Mouse (Mus musculus): ENCODE data around the gene Snx22. TPM values are rescaled to one million over a fixed set of nuclear protein-coding genes. Genes with fewer than 3 reads are reported as not detected.
A peak's percentile ranks its signal among the peaks of the same experiment; 100 is the strongest.

The Snx22 gene
- polyA plus RNA-seq, 1 experiment from 2014 or later, result 4.0 TPM

GRCm38 (mm10) chr9:66090593-66091244 lies 21.2 kb upstream of the Snx22 start:
- no peak overlapping the region for H3K4me3 ChIP-seq (replicated peaks)
- no peak overlapping the region for H3K27ac ChIP-seq
- H3K4me1 ChIP-seq (replicated peaks), result no peaks in the 10 kb centered on the region
- no peaks in the 10 kb centered on the region for H3K9me3 ChIP-seq
- no peaks in the 10 kb centered on the region for H3K27me3 ChIP-seq
- no peak overlapping the region for H3K9ac ChIP-seq (replicated peaks)
- ATAC-seq, result no peak
- no peak overlapping the region for H3K4me2 ChIP-seq (replicated peaks)
- 90% methylated on average over 13 of the region's 13 CpGs for WGBS
- H3K36me3 ChIP-seq, result peaks cover 96% of the 10 kb centered on the region

GRCm38 (mm10) chr9:66088411-66088810 lies 18.9 kb upstream of the Snx22 start:
- Histone ChIP-seq H3K4me2 (replicated peaks) (no peak overlapping the region), H3K9ac (replicated peaks) (no peak overlapping the region), H3K4me3 (replicated peaks) (no peak overlapping the region), H3K4me1 (replicated peaks) (no peaks in the 10 kb centered on the region), H3K9me3 (no peaks in the 10 kb centered on the region), H3K27ac (no peak overlapping the region), H3K36me3 (peaks cover 74% of the 10 kb centered on the region), H3K27me3 (no peaks in the 10 kb centered on the region)
- whole genome bisulfite sequencing, result 50% methylated on average over 4 of the region's 4 CpGs
- no peak for ATAC-seq

- Histone ChIP-seq H3K36me3 (peaks cover 60% of the 10 kb centered on the region), H3K27me3 (no peaks in the 10 kb centered on the region), H3K9ac (replicated peaks) (no peak overlapping the region), H3K27ac (peak overlapping the region; percentile 7; the same call in 1 of the 2 replicates), H3K4me1 (replicated peaks) (no peaks in the 10 kb centered on the region), H3K9me3 (no peaks in the 10 kb centered on the region), H3K4me3 (replicated peaks) (no peak overlapping the region), H3K4me2 (replicated peaks) (no peak overlapping the region)
- no peak for ATAC-seq
- 95% methylated on average over 7 of the region's 7 CpGs for WGBS
Measured at GRCm38 (mm10) chr9:66087062-66087461, 17.5 kb upstream of the Snx22 start.

- Histone ChIP-seq H3K36me3 (peaks cover 31% of the 10 kb centered on the region), H3K27me3 (no peaks in the 10 kb centered on the region), H3K4me3 (replicated peaks) (no peak overlapping the region), H3K9me3 (no peaks in the 10 kb centered on the region), H3K9ac (replicated peaks) (no peak overlapping the region), H3K4me1 (replicated peaks) (no peaks in the 10 kb centered on the region), H3K4me2 (replicated peaks) (no peak overlapping the region), H3K27ac (no peak overlapping the region)
- no peak for ATAC-seq
- 92% methylated on average over 3 of the region's 3 CpGs for WGBS
Measured at GRCm38 (mm10) chr9:66084171-66084570, 14.7 kb upstream of the Snx22 start.

- ATAC-seq, result no peak
- H3K27me3 ChIP-seq, result no peaks in the 10 kb centered on the region
- H3K9ac ChIP-seq (replicated peaks), result no peak overlapping the region
- H3K4me1 ChIP-seq (replicated peaks), result no peaks in the 10 kb centered on the region; the same call in 1 of the 2 replicates
- H3K36me3 ChIP-seq, result peaks cover 11% of the 10 kb centered on the region
- no peaks in the 10 kb centered on the region for H3K9me3 ChIP-seq
- H3K4me2 ChIP-seq (replicated peaks), result no peak overlapping the region
- H3K4me3 ChIP-seq (replicated peaks), result no peak overlapping the region
- H3K27ac ChIP-seq, result no peak overlapping the region
- 85% methylated on average over 4 of the region's 4 CpGs for WGBS
Measured at GRCm38 (mm10) chr9:66081999-66082398, 12.5 kb upstream of the Snx22 start.

GRCm38 (mm10) chr9:66080804-66081459 lies 11.4 kb upstream of the Snx22 start:
- 0 out of 2 replicates have a peak, but pooled peaks cover 3% of the 10 kb centered on the region for H3K36me3 ChIP-seq
- no peak overlapping the region for H3K4me3 ChIP-seq (replicated peaks)
- no peak overlapping the region for H3K27ac ChIP-seq
- H3K4me1 ChIP-seq (replicated peaks), result no peaks in the 10 kb centered on the region; the same call in 1 of the 2 replicates
- H3K9me3 ChIP-seq, result no peaks in the 10 kb centered on the region
- ATAC-seq, result no peak
- H3K9ac ChIP-seq (replicated peaks), result no peak overlapping the region
- 89% methylated on average over 3 of the region's 3 CpGs for WGBS
- H3K27me3 ChIP-seq, result no peaks in the 10 kb centered on the region
- H3K4me2 ChIP-seq (replicated peaks), result no peak overlapping the region

GRCm38 (mm10) chr9:66078493-66078892 lies 9.0 kb upstream of the Snx22 start:
- Histone ChIP-seq H3K27me3 (no peaks in the 10 kb centered on the region), H3K9me3 (no peaks in the 10 kb centered on the region), H3K36me3 (no peaks in the 10 kb centered on the region), H3K4me2 (replicated peaks) (peak overlapping the region; percentile 17), H3K9ac (replicated peaks) (no peak overlapping the region), H3K4me3 (replicated peaks) (no peak overlapping the region), H3K27ac (no peak overlapping the region), H3K4me1 (replicated peaks) (no peaks in the 10 kb centered on the region; the same call in 1 of the 2 replicates)
- 0 out of 2 replicates have a peak, but pooled peaks have one; percentile 30 for ATAC-seq
- WGBS, result 11% methylated on average over 14 of the region's 14 CpGs

- Histone ChIP-seq H3K4me1 (replicated peaks) (no peaks in the 10 kb centered on the region; the same call in 1 of the 2 replicates), H3K4me3 (replicated peaks) (no peak overlapping the region), H3K4me2 (replicated peaks) (no peak overlapping the region), H3K9ac (replicated peaks) (no peak overlapping the region), H3K36me3 (no peaks in the 10 kb centered on the region), H3K9me3 (no peaks in the 10 kb centered on the region), H3K27ac (no peak overlapping the region), H3K27me3 (no peaks in the 10 kb centered on the region)
- WGBS, result 75% methylated on average over 3 of the region's 3 CpGs
- no peak for ATAC-seq
Measured at GRCm38 (mm10) chr9:66078072-66078471, 8.6 kb upstream of the Snx22 start.

GRCm38 (mm10) chr9:66072754-66073153 lies 3.2 kb upstream of the Snx22 start:
- Histone ChIP-seq H3K9ac (replicated peaks) (no peak overlapping the region), H3K36me3 (no peaks in the 10 kb centered on the region), H3K4me1 (replicated peaks) (peaks cover 14% of the 10 kb centered on the region), H3K4me2 (replicated peaks) (no peak overlapping the region), H3K27ac (no peak overlapping the region), H3K27me3 (peaks cover 34% of the 10 kb centered on the region), H3K4me3 (replicated peaks) (no peak overlapping the region), H3K9me3 (no peaks in the 10 kb centered on the region)
- ATAC-seq, result no peak
- WGBS, result 86% methylated on average over 7 of the region's 7 CpGs

GRCm38 (mm10) chr9:66070151-66070550 lies 632 bp upstream of the Snx22 start:
- no peak overlapping the region for H3K27ac ChIP-seq
- no peak for ATAC-seq
- no peaks in the 10 kb centered on the region for H3K9me3 ChIP-seq
- H3K27me3 ChIP-seq, result peaks cover 49% of the 10 kb centered on the region
- peaks cover 21% of the 10 kb centered on the region for H3K4me1 ChIP-seq (replicated peaks)
- peaks cover 25% of the 10 kb centered on the region for H3K36me3 ChIP-seq
- H3K9ac ChIP-seq (replicated peaks), result no peak overlapping the region
- 0 out of 2 replicates have a peak overlapping the region, but pooled peaks have one; percentile 75 for H3K4me2 ChIP-seq (replicated peaks)
- 89% methylated on average over 5 of the region's 5 CpGs for WGBS
- H3K4me3 ChIP-seq (replicated peaks), result no peak overlapping the region

GRCm38 (mm10) chr9:66068971-66069391 lies 538 bp downstream of the Snx22 start:
- H3K27ac ChIP-seq, result no peak overlapping the region
- peaks cover 33% of the 10 kb centered on the region for H3K36me3 ChIP-seq
- H3K4me3 ChIP-seq (replicated peaks), result peak overlapping the region; percentile 49
- 1% methylated on average over 30 of the region's 30 CpGs for WGBS
- peaks cover 49% of the 10 kb centered on the region for H3K27me3 ChIP-seq
- H3K9me3 ChIP-seq, result no peaks in the 10 kb centered on the region
- peak overlapping the region; percentile 67 for H3K9ac ChIP-seq (replicated peaks)
- ATAC-seq, result peak; percentile 71; the same call in 1 of the 2 replicates
- H3K4me2 ChIP-seq (replicated peaks), result peak overlapping the region; percentile 75
- peaks cover 21% of the 10 kb centered on the region for H3K4me1 ChIP-seq (replicated peaks)

GRCm38 (mm10) chr9:66068056-66068455 lies 1.5 kb downstream of the Snx22 start:
- ATAC-seq, result no peak
- no peak overlapping the region; the same call in 1 of the 2 replicates for H3K4me2 ChIP-seq (replicated peaks)
- peaks cover 42% of the 10 kb centered on the region for H3K36me3 ChIP-seq
- H3K27ac ChIP-seq, result no peak overlapping the region
- H3K4me1 ChIP-seq (replicated peaks), result peaks cover 21% of the 10 kb centered on the region
- H3K9me3 ChIP-seq, result no peaks in the 10 kb centered on the region
- H3K9ac ChIP-seq (replicated peaks), result no peak overlapping the region
- H3K27me3 ChIP-seq, result peaks cover 49% of the 10 kb centered on the region
- H3K4me3 ChIP-seq (replicated peaks), result no peak overlapping the region
- whole genome bisulfite sequencing, result 59% methylated on average over 4 of the region's 4 CpGs
